Mouse (Mus musculus): ENCODE results near the gene Olfr131.
"Not testable (repeated sequence)": the region's sequence is repeated elsewhere in the genome, so short reads cannot be mapped to it uniquely, and the experiment has no call there.

Gene Olfr131

DNA sequence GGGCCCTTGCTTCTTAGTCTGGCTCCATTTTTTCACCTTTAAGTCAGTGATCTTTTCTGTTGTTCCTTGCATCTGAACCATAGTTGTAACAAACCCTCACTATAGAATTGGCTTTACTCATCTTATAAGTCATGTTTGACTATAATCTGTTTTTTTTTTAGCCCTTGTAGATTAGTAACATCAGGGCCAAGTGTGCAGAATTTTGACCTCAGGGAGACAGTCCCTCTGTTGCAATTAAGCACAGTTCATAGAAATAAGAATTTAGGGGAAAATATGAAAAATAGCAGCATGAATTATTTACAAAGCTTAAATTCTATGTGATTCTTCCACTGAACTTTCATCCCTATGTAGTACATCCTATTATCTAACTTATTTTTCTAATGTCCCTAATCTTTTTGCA is at the start of gene Olfr131:
TSS of gene Olfr131 (minus strand) at position 101 of the 400 bp plus-strand sequence.
- DNase-seq (ENCODE audit: inconsistent age in 2 of 2, low spot score in 1 of 2): no peak

DNA sequence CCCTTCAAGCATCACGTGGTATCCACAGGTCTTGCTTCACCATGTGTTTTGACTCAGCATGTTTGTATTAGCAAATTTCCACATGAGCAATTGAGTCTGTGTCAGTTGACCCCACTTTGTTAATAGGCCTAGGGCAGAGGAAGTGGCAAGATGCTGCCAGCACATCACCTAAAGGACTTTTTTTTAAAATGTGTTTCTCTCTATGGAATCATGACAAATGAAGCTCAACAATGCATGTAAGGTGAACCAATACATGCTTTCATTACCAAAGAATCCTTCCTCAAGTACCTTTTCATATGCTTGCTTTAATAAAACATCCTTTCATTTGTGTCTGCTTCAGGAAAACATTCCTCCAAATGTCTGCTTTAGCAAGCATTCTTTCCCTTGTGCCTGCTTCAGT is 45.9 kb upstream of the Olfr131 start, which contains the start of gene Olfr132:
TSS of gene Olfr132 (minus strand) at position 101 of the 400 bp plus-strand sequence.
- DNase-seq (ENCODE audit: inconsistent age in 2 of 2, low spot score in 1 of 2): no peak

DNA sequence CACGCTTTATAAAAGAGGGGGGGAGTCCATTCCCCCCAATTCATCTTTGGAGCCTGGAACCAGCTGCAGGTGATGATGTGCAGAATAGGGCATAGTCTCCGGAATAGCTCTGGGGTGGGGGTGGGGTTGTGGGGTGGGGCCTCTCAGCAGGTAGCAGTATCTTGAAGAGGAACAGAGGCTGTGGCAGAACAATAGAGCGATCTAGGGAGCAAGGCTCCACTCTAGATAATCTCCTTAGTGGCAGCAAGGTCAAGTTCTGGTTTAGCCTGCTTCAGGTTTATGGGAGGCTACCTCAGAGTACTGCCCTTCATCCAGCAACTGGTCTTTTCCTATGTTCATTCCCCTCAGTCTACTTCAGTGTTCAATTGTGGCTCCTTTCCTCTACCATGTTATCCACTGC is 36.9 kb upstream of the Olfr131 start:
- DNase-seq (ENCODE audit: inconsistent age in 2 of 2, low spot score in 1 of 2): not testable (repeated sequence)

DNA sequence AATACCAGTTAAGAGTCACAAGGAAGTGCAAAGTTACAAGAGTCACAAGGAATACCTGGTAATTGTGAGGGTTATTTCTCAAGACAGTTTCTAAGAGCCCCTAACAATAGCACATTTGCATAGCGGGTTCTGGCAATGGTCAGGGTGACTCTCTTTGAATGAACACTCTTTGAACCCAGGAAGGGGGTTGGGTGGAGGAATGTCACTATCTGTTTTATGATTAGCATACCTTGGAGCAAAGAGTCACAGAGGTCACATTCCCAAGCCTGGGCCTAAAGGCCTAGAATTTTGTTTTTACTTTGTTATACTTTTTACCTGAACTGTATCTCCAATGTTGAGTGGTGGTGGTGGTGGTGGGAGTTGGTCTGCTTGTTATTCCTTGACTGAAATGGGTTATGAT is 35.7 kb upstream of the Olfr131 start:
- DNase-seq (ENCODE audit: inconsistent age in 2 of 2, low spot score in 1 of 2): not testable (repeated sequence)

DNA sequence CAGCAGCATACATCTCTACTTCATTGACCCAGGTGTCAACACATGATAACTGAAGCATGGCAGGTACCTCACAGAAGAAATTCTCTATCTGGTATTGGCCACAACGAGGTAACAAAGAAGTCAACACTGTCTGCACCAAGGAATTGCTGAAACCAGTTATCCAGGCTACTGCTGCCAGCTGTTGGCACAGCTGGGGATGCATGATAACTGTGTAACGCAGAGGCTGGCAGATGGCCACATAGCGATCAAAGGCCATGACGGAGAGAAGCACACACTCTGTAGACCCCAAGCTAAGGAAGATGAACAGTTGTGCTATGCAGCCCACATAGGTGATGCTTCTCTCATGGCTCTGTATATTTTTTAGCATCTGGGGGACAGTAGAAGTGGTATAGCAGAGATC is 6.1 kb downstream of the Olfr131 start:
- DNase-seq (ENCODE audit: inconsistent age in 2 of 2, low spot score in 1 of 2): no peak

DNA sequence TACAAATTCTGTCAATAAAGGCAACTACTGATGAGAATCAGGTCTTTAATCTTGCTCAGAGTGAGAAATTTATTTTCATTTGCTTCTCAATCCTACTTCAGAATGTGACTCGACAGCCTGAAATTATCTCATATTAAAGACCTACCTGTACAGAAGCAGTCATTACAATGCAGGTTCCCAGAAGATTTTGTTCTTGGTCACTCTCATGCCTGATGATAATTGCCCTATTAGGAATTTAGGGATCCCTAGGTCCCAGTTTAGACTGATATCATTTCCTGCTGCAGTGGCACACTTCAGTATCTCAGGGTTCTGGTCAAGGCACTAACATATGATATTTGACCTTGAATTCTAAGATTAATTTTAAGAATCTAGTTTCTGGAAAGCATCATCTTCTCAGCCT is 24.9 kb downstream of the Olfr131 start, which contains the start of gene Olfr130:
TSS of gene Olfr130 (plus strand) at position 301 of the 400 bp plus-strand sequence.
- no peak for DNase-seq (ENCODE audit: inconsistent age in 2 of 2, low spot score in 1 of 2)

DNA sequence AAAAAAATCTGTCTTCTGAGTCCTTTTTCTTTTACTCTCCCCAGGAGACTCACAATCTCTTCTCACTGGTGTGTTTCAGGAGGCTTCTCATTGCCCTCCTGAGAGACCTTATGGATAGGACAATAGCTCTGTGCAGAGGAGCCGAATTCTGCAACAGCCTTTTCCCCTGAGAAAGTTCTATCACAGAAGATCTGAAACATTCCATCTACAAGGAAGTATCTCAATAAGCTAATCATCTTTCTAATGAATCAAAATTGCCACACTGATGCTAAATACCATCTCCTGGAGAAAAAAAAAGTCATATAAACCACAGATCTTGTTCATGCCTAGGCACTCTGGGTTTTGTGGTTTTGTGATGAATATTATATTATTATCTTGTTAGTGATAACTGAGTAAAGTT is 28.5 kb downstream of the Olfr131 start, which contains the start of gene Olfr129:
TSS of gene Olfr129 (minus strand) at position 101 of the 400 bp plus-strand sequence.
- no peak for DNase-seq (ENCODE audit: inconsistent age in 2 of 2, low spot score in 1 of 2)
